Mouse (Mus musculus) heart, postnatal 0 days (tissue): ENCODE measurements around the gene Dll3.

Experiments used
- CTCF ChIP-seq: IDR thresholded peaks from 2 replicates; pipeline ENCODE4 v1.5.1; 2016; ENCODE audit warnings: antibody characterized with exemption, control low read depth, low read depth
- EP300 ChIP-seq: IDR thresholded peaks from 2 replicates; pipeline ENCODE4 v1.6.1; 2016; ENCODE audit warnings: antibody characterized with exemption, low read depth

- no peak for TF ChIP-seq EP300
- no peak for TF ChIP-seq CTCF
These were observed 47.4 kb downstream of the Dll3 start for GRCm38 (mm10) chr7:28254591-28254990.
